Mouse (Mus musculus): ENCODE results near the gene Foxn3. TPM values are rescaled to one million over a fixed set of nuclear protein-coding genes. Genes with fewer than 3 reads are reported as not detected.
A peak's percentile ranks its signal among the peaks of the same experiment; 100 is the strongest.
"Not testable (repeated sequence)": the region's sequence is repeated elsewhere in the genome, so short reads cannot be mapped to it uniquely, and the experiment has no call there.

Gene Foxn3
- polyA plus RNA-seq, 1 experiment from 2014 or later = 86.3 TPM

- no peaks in the 10 kb centered on the region for H3K27me3 ChIP-seq (replicated peaks; ENCODE audit: control insufficient read depth, insufficient read depth, low read length)
- DNase-seq (ENCODE audit: low spot score) (no peak), ATAC-seq (ENCODE audit: low read depth) (no peak)
- no peak overlapping the region for H3K9ac ChIP-seq (ENCODE audit: low read depth, low read length)
- no peak overlapping the region for H3K27ac ChIP-seq (replicated peaks; ENCODE audit: low read depth, low read length)
- no peaks in the 10 kb centered on the region for H3K4me1 ChIP-seq (ENCODE audit: control insufficient read depth, insufficient read depth, low read length)
- WGBS = 77% methylated on average over 9 of the region's 9 CpGs
- no peak overlapping the region for H3K4me3 ChIP-seq (ENCODE audit: low read depth, low read length)
- H3K36me3 ChIP-seq (ENCODE audit: control insufficient read depth, insufficient read depth, low read length) = 0 out of 2 replicates have a peak, but pooled peaks cover 7% of the 10 kb centered on the region
- H3K4me2 ChIP-seq (ENCODE audit: low read depth, low read length) = no peak overlapping the region
- H3K9me3 ChIP-seq (ENCODE audit: control insufficient read depth, low read length) = no peaks in the 10 kb centered on the region
Measured at GRCm38 (mm10) chr12:99208251-99208650, 355.1 kb downstream of the Foxn3 start.

GRCm38 (mm10) chr12:99207014-99207612, 356.3 kb downstream of the Foxn3 start:
- Histone ChIP-seq H3K4me2 (ENCODE audit: low read depth, low read length) (no peak overlapping the region), H3K9me3 (ENCODE audit: control insufficient read depth, low read length) (no peaks in the 10 kb centered on the region), H3K4me3 (ENCODE audit: low read depth, low read length) (no peak overlapping the region), H3K27me3 (replicated peaks; ENCODE audit: control insufficient read depth, insufficient read depth, low read length) (no peaks in the 10 kb centered on the region), H3K27ac (replicated peaks; ENCODE audit: low read depth, low read length) (no peak overlapping the region), H3K4me1 (ENCODE audit: control insufficient read depth, insufficient read depth, low read length) (no peaks in the 10 kb centered on the region), H3K9ac (ENCODE audit: low read depth, low read length) (no peak overlapping the region), H3K36me3 (ENCODE audit: control insufficient read depth, insufficient read depth, low read length) (0 out of 2 replicates have a peak, but pooled peaks cover 7% of the 10 kb centered on the region)
- 88% methylated on average over 15 of the region's 15 CpGs for WGBS
- no peak for ATAC-seq (ENCODE audit: low read depth)
- DNase-seq (ENCODE audit: low spot score) = no peak

GRCm38 (mm10) chr12:99205734-99206133, 357.6 kb downstream of the Foxn3 start:
- Histone ChIP-seq H3K9me3 (ENCODE audit: control insufficient read depth, low read length) (no peaks in the 10 kb centered on the region), H3K9ac (ENCODE audit: low read depth, low read length) (no peak overlapping the region), H3K36me3 (ENCODE audit: control insufficient read depth, insufficient read depth, low read length) (0 out of 2 replicates have a peak, but pooled peaks cover 7% of the 10 kb centered on the region), H3K4me3 (ENCODE audit: low read depth, low read length) (no peak overlapping the region), H3K27ac (replicated peaks; ENCODE audit: low read depth, low read length) (no peak overlapping the region), H3K27me3 (replicated peaks; ENCODE audit: control insufficient read depth, insufficient read depth, low read length) (no peaks in the 10 kb centered on the region), H3K4me2 (ENCODE audit: low read depth, low read length) (no peak overlapping the region), H3K4me1 (ENCODE audit: control insufficient read depth, insufficient read depth, low read length) (no peaks in the 10 kb centered on the region)
- DNase-seq (ENCODE audit: low spot score) (no peak), ATAC-seq (ENCODE audit: low read depth) (no peak)
- 90% methylated on average over 8 of the region's 8 CpGs for WGBS

GRCm38 (mm10) chr12:99199124-99199483, 364.3 kb downstream of the Foxn3 start:
- DNase-seq (ENCODE audit: low spot score) = no peak
- H3K9ac ChIP-seq (ENCODE audit: low read depth, low read length) = no peak overlapping the region
- H3K9me3 ChIP-seq (ENCODE audit: control insufficient read depth, low read length) = no peaks in the 10 kb centered on the region
- peaks cover 8% of the 10 kb centered on the region; the same call in 1 of the 2 replicates for H3K36me3 ChIP-seq (ENCODE audit: control insufficient read depth, insufficient read depth, low read length)
- no peaks in the 10 kb centered on the region for H3K27me3 ChIP-seq (replicated peaks; ENCODE audit: control insufficient read depth, insufficient read depth, low read length)
- no peak overlapping the region for H3K4me3 ChIP-seq (ENCODE audit: low read depth, low read length)
- no peaks in the 10 kb centered on the region for H3K4me1 ChIP-seq (ENCODE audit: control insufficient read depth, insufficient read depth, low read length)
- no peak overlapping the region for H3K4me2 ChIP-seq (ENCODE audit: low read depth, low read length)
- no peak; the same call in 1 of the 2 replicates for ATAC-seq (ENCODE audit: low read depth)
- WGBS = 67% methylated on average over 5 of the region's 5 CpGs
- no peak overlapping the region for H3K27ac ChIP-seq (replicated peaks; ENCODE audit: low read depth, low read length)

GRCm38 (mm10) chr12:99198428-99199123, 364.8 kb downstream of the Foxn3 start:
- Histone ChIP-seq H3K9ac (ENCODE audit: low read depth, low read length) (no peak overlapping the region), H3K9me3 (ENCODE audit: control insufficient read depth, low read length) (no peaks in the 10 kb centered on the region), H3K4me1 (ENCODE audit: control insufficient read depth, insufficient read depth, low read length) (no peaks in the 10 kb centered on the region), H3K4me3 (ENCODE audit: low read depth, low read length) (no peak overlapping the region), H3K27me3 (replicated peaks; ENCODE audit: control insufficient read depth, insufficient read depth, low read length) (no peaks in the 10 kb centered on the region), H3K4me2 (ENCODE audit: low read depth, low read length) (no peak overlapping the region), H3K36me3 (ENCODE audit: control insufficient read depth, insufficient read depth, low read length) (peaks cover 8% of the 10 kb centered on the region; the same call in 1 of the 2 replicates), H3K27ac (replicated peaks; ENCODE audit: low read depth, low read length) (no peak overlapping the region)
- ATAC-seq (ENCODE audit: low read depth) = 0 out of 2 replicates have a peak, but pooled peaks have one; percentile 21
- peak; percentile 42 for DNase-seq (ENCODE audit: low spot score)
- WGBS = 73% methylated on average over 12 of the region's 12 CpGs

GRCm38 (mm10) chr12:99197031-99197430, 366.4 kb downstream of the Foxn3 start:
- no peaks in the 10 kb centered on the region for H3K4me1 ChIP-seq (ENCODE audit: control insufficient read depth, insufficient read depth, low read length)
- no peak overlapping the region for H3K4me2 ChIP-seq (ENCODE audit: low read depth, low read length)
- no peaks in the 10 kb centered on the region for H3K9me3 ChIP-seq (ENCODE audit: control insufficient read depth, low read length)
- 57% methylated on average over 7 of the region's 7 CpGs for WGBS
- H3K9ac ChIP-seq (ENCODE audit: low read depth, low read length) = no peak overlapping the region
- no peak for DNase-seq (ENCODE audit: low spot score)
- H3K4me3 ChIP-seq (ENCODE audit: low read depth, low read length) = no peak overlapping the region
- no peak overlapping the region for H3K27ac ChIP-seq (replicated peaks; ENCODE audit: low read depth, low read length)
- no peaks in the 10 kb centered on the region for H3K27me3 ChIP-seq (replicated peaks; ENCODE audit: control insufficient read depth, insufficient read depth, low read length)
- no peak for ATAC-seq (ENCODE audit: low read depth)
- H3K36me3 ChIP-seq (ENCODE audit: control insufficient read depth, insufficient read depth, low read length) = peaks cover 8% of the 10 kb centered on the region; the same call in 1 of the 2 replicates

- no peak for DNase-seq (ENCODE audit: low spot score)
- 84% methylated on average over 5 of the region's 5 CpGs for WGBS
Measured at GRCm38 (mm10) chr12:99195655-99196054, 367.7 kb downstream of the Foxn3 start.

GRCm38 (mm10) chr12:99194120-99194519, 369.3 kb downstream of the Foxn3 start:
- ATAC-seq (ENCODE audit: low read depth); DNase-seq (ENCODE audit: low spot score); H3K4me3 ChIP-seq (ENCODE audit: low read depth, low read length); H3K4me1 ChIP-seq (ENCODE audit: control insufficient read depth, insufficient read depth, low read length); H3K9ac ChIP-seq (ENCODE audit: low read depth, low read length); H3K9me3 ChIP-seq (ENCODE audit: control insufficient read depth, low read length); H3K4me2 ChIP-seq (ENCODE audit: low read depth, low read length); H3K27ac ChIP-seq (replicated peaks; ENCODE audit: low read depth, low read length); H3K27me3 ChIP-seq (replicated peaks; ENCODE audit: control insufficient read depth, insufficient read depth, low read length); H3K36me3 ChIP-seq (ENCODE audit: control insufficient read depth, insufficient read depth, low read length): not testable (repeated sequence)
- 90% methylated on average over 17 of the region's 17 CpGs for WGBS

More at GRCm38 (mm10) chr12:99195655-99196054, 367.7 kb downstream of the Foxn3 start:
- H3K9ac ChIP-seq (ENCODE audit: low read depth, low read length) = no peak overlapping the region
- no peaks in the 10 kb centered on the region for H3K4me1 ChIP-seq (ENCODE audit: control insufficient read depth, insufficient read depth, low read length)
- no peak overlapping the region for H3K27ac ChIP-seq (replicated peaks; ENCODE audit: low read depth, low read length)
- no peak overlapping the region for H3K4me3 ChIP-seq (ENCODE audit: low read depth, low read length)
- H3K27me3 ChIP-seq (replicated peaks; ENCODE audit: control insufficient read depth, insufficient read depth, low read length) = no peaks in the 10 kb centered on the region
- ATAC-seq (ENCODE audit: low read depth) = no peak
- H3K9me3 ChIP-seq (ENCODE audit: control insufficient read depth, low read length) = no peaks in the 10 kb centered on the region
- peaks cover 8% of the 10 kb centered on the region; the same call in 1 of the 2 replicates for H3K36me3 ChIP-seq (ENCODE audit: control insufficient read depth, insufficient read depth, low read length)
- no peak overlapping the region for H3K4me2 ChIP-seq (ENCODE audit: low read depth, low read length)

All from embryonic facial prominence, embryonic 14.5 days (tissue).